8 mouse cellular contexts compared by ENCODE assay signal in genomic region chr12:86895703-86896409, GRCm38 (mm10). TPM values are rescaled to one million over a fixed set of nuclear protein-coding genes. Genes with fewer than 3 reads are reported as not detected.
DNase-seq lines count a peak whose midpoint lies in the region; ATAC-seq lines count a peak whose summit lies in the region.

No protein-coding gene starts in this region.

- no peak overlapping the region for H3K4me3 ChIP-seq in kidney, embryonic 14.5 days (ENCODE audit: low read length)
- peak overlapping the region; percentile 59; the same call in 1 of the 2 replicates for H3K4me3 ChIP-seq in embryonic facial prominence, embryonic 10.5 days
- H3K4me3 ChIP-seq in hindbrain, embryonic 13.5 days: peak overlapping the region; percentile 32
- H3K4me3 ChIP-seq in midbrain, embryonic 13.5 days (replicated peaks): peak overlapping the region; percentile 32

- DNase-seq in kidney, adult 18-20 months: no peak
- DNase-seq in embryonic facial prominence, embryonic 10.5 days (ENCODE audit: low spot score): no peak
- DNase-seq in layer of hippocampus, adult 9-10 months (ENCODE audit: low spot score): no peak
- no peak for DNase-seq in layer of hippocampus, postnatal 25 days (ENCODE audit: extremely low spot score in 1 of 2, low spot score in 1 of 2)

- no peaks in the 10 kb centered on the region for H3K9me3 ChIP-seq in kidney, embryonic 14.5 days (ENCODE audit: control insufficient read depth, low read length)
- H3K9me3 ChIP-seq in embryonic facial prominence, embryonic 10.5 days: no peaks in the 10 kb centered on the region
- H3K9me3 ChIP-seq in hindbrain, embryonic 13.5 days: no peaks in the 10 kb centered on the region
- no peaks in the 10 kb centered on the region for H3K9me3 ChIP-seq in midbrain, embryonic 13.5 days

- peak overlapping the region; percentile 97 for H3K27ac ChIP-seq in kidney, embryonic 14.5 days (ENCODE audit: low read depth, low read length)
- peak overlapping the region; percentile 93 for H3K27ac ChIP-seq in embryonic facial prominence, embryonic 10.5 days (replicated peaks)
- peak overlapping the region; percentile 99 for H3K27ac ChIP-seq in hindbrain, embryonic 13.5 days
- H3K27ac ChIP-seq in midbrain, embryonic 13.5 days: peak overlapping the region; percentile 99

- no peak for ATAC-seq in kidney, embryonic 14.5 days (ENCODE audit: low FRiP score, low TSS enrichment)
- ATAC-seq in hindbrain, embryonic 13.5 days (ENCODE audit: low FRiP score): no peak
- ATAC-seq in midbrain, embryonic 13.5 days: no peak
- no peak for ATAC-seq in activated CD4-positive, CD25-positive, alpha-beta regulatory T cell, adult 4 months

- H3K27me3 ChIP-seq in kidney, embryonic 14.5 days (ENCODE audit: control insufficient read depth, insufficient read depth, low read length): no peaks in the 10 kb centered on the region
- peaks cover 3% of the 10 kb centered on the region; the same call in 1 of the 2 replicates for H3K27me3 ChIP-seq in embryonic facial prominence, embryonic 10.5 days (replicated peaks; ENCODE audit: low read depth, poor library complexity, severe bottlenecking)
- no peaks in the 10 kb centered on the region for H3K27me3 ChIP-seq in hindbrain, embryonic 13.5 days
- no peaks in the 10 kb centered on the region for H3K27me3 ChIP-seq in midbrain, embryonic 13.5 days

- no peak overlapping the region for H3K9ac ChIP-seq in kidney, embryonic 14.5 days (ENCODE audit: low read depth, low read length)
- H3K9ac ChIP-seq in hindbrain, embryonic 13.5 days: peak overlapping the region; percentile 72
- peak overlapping the region; percentile 68 for H3K9ac ChIP-seq in midbrain, embryonic 13.5 days (replicated peaks)

- no peaks in the 10 kb centered on the region for H3K36me3 ChIP-seq in kidney, embryonic 14.5 days (ENCODE audit: control insufficient read depth, insufficient read depth, low read length)
- no peaks in the 10 kb centered on the region for H3K36me3 ChIP-seq in embryonic facial prominence, embryonic 10.5 days (replicated peaks)
- no peaks in the 10 kb centered on the region for H3K36me3 ChIP-seq in hindbrain, embryonic 13.5 days
- no peaks in the 10 kb centered on the region for H3K36me3 ChIP-seq in midbrain, embryonic 13.5 days

- H3K4me1 ChIP-seq in kidney, embryonic 14.5 days (ENCODE audit: control insufficient read depth, insufficient read depth, low read length): peaks cover 84% of the 10 kb centered on the region
- peaks cover 97% of the 10 kb centered on the region for H3K4me1 ChIP-seq in embryonic facial prominence, embryonic 10.5 days
- peaks cover 89% of the 10 kb centered on the region for H3K4me1 ChIP-seq in hindbrain, embryonic 13.5 days (replicated peaks)
- H3K4me1 ChIP-seq in midbrain, embryonic 13.5 days (replicated peaks): peaks cover 87% of the 10 kb centered on the region

- H3K4me2 ChIP-seq in kidney, embryonic 14.5 days (replicated peaks; ENCODE audit: low read depth, low read length): peak overlapping the region; percentile 57
- peak overlapping the region; percentile 65 for H3K4me2 ChIP-seq in hindbrain, embryonic 13.5 days
- H3K4me2 ChIP-seq in midbrain, embryonic 13.5 days (replicated peaks): peak overlapping the region; percentile 67

- 49% methylated on average over 3 of the region's 4 CpGs for WGBS in kidney, embryonic 14.5 days
- 51% methylated on average over 4 of the region's 4 CpGs for WGBS in embryonic facial prominence, embryonic 10.5 days
- WGBS in hindbrain, embryonic 13.5 days: 42% methylated on average over 4 of the region's 4 CpGs
- 44% methylated on average over 4 of the region's 4 CpGs for WGBS in midbrain, embryonic 13.5 days

RNA-seq across cellular contexts. Expression of gene Irf2bpl, which starts 11.3 kb away (rescaled TPM):
- 25.8 and 34.8 TPM in 2 replicates for polyA plus RNA-seq in kidney, embryonic 14.5 days (2014; fragmentation: Nextera tagmentation; extraction: Ambion mirVana)
- 13.5 and 17.3 TPM in 2 replicates for polyA plus RNA-seq in embryonic facial prominence, embryonic 10.5 days (2016; fragmentation: Nextera tagmentation; extraction: Ambion mirVana)
- 66.4 and 70.0 TPM in 2 replicates for polyA plus RNA-seq in hindbrain, embryonic 13.5 days (2015; fragmentation: Nextera tagmentation; extraction: Ambion mirVana)
- 65.3 and 75.5 TPM in 2 replicates for polyA plus RNA-seq in midbrain, embryonic 13.5 days (2015; fragmentation: Nextera tagmentation; extraction: Ambion mirVana)
- 10 to 100 TPM; 68.0 to 70.8 TPM for total RNA-seq in layer of hippocampus, postnatal 25 days (2021)
- 10 to 100 TPM in 1 of 2 experiments, 1 to 10 TPM in 1; 8.6 to 13.6 TPM for polyA plus RNA-seq in activated CD4-positive, CD25-positive, alpha-beta regulatory T cell, adult 4 months (2017; shearing (Covaris generic))

RNA-seq across cellular contexts. Expression of gene Cipc, which starts 51.0 kb away (rescaled TPM):
- 12.6 and 30.4 TPM in 2 replicates for polyA plus RNA-seq in kidney, embryonic 14.5 days (2014; fragmentation: Nextera tagmentation; extraction: Ambion mirVana)
- 35.1 and 37.1 TPM in 2 replicates for polyA plus RNA-seq in embryonic facial prominence, embryonic 10.5 days (2016; fragmentation: Nextera tagmentation; extraction: Ambion mirVana)
- 44.1 and 45.4 TPM in 2 replicates for polyA plus RNA-seq in hindbrain, embryonic 13.5 days (2015; fragmentation: Nextera tagmentation; extraction: Ambion mirVana)
- 49.8 and 51.2 TPM in 2 replicates for polyA plus RNA-seq in midbrain, embryonic 13.5 days (2015; fragmentation: Nextera tagmentation; extraction: Ambion mirVana)
- total RNA-seq in layer of hippocampus, postnatal 25 days (2021): 10 to 100 TPM; 62.0 to 74.2 TPM
- polyA plus RNA-seq in activated CD4-positive, CD25-positive, alpha-beta regulatory T cell, adult 4 months (2017; shearing (Covaris generic)): 10 to 100 TPM; 19.8 to 20.1 TPM
